Mouse (Mus musculus) embryonic fibroblast, embryonic 13.5 days (primary cell): Measurements from ENCODE around the gene Gm49320. TPM values are rescaled to one million over a fixed set of nuclear protein-coding genes. Genes with fewer than 3 reads are reported as not detected.
A peak's percentile ranks its signal among the peaks of the same experiment; 100 is the strongest.

Source experiments
- H3K27ac ChIP-seq: 2 replicates; pipeline ENCODE4 v1.5.1; 2012; ENCODE audit warnings: low read length, control low read depth, inconsistent platforms; ENCODE audit not compliant: insufficient read depth
- H3K4me1 ChIP-seq: 2 replicates; pipeline ENCODE4 v1.6.1; 2011; ENCODE audit warnings: low read length; ENCODE audit not compliant: control insufficient read depth, insufficient read depth
- H3K4me3 ChIP-seq: 2 replicates; pipeline ENCODE4 v1.5.1; 2011; ENCODE audit warnings: mild to moderate bottlenecking, control low read depth, low read length; ENCODE audit not compliant: insufficient read depth
- CTCF ChIP-seq: IDR thresholded peaks from 2 replicates; pipeline ENCODE4 v1.5.1; 2011; ENCODE audit warnings: mild to moderate bottlenecking, control low read depth, low read length, moderate library complexity, borderline replicate concordance; ENCODE audit not compliant: insufficient read depth
- POLR2A ChIP-seq: IDR thresholded peaks from 2 replicates; pipeline ENCODE4 v1.6.1; 2011; ENCODE audit warnings: low read depth, mild to moderate bottlenecking, control low read depth, low read length, moderate library complexity
- polyA plus RNA-seq: library from polyadenylated mRNA; stranded (reverse); fragments of >200 nt; gene quantifications from 2 replicates; pipeline ENCODE4 v1.2.4, GENCODE M21; 2011; ENCODE audit warnings: low read depth; ENCODE audit not compliant: missing spikeins, insufficient read length

The Gm49320 gene
- polyA plus RNA-seq, 1 experiment = 0.60 TPM

DNA sequence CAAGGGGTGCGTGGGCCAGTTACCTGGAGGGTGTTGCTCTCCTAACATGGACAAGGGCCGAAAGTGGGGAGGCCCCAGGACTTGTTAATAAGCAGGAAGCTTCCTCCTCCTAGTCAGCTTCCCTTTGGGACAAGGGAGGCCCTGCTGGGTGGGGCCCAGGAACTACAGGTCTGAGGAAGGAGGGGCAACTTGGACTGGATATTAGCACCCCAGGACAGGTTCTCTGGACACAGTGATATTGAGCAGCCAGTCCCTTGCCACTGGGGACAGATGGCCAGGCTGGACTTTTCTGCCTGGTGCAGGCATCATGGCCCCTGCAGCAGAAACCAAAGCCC, 31.7 kb upstream of the Gm49320 start:
- no peaks in the 10 kb centered on the region for H3K4me1 ChIP-seq
- no peak overlapping the region for H3K4me3 ChIP-seq
- TF ChIP-seq POLR2A (no peak), CTCF (no peak)
- no peak overlapping the region for H3K27ac ChIP-seq

DNA sequence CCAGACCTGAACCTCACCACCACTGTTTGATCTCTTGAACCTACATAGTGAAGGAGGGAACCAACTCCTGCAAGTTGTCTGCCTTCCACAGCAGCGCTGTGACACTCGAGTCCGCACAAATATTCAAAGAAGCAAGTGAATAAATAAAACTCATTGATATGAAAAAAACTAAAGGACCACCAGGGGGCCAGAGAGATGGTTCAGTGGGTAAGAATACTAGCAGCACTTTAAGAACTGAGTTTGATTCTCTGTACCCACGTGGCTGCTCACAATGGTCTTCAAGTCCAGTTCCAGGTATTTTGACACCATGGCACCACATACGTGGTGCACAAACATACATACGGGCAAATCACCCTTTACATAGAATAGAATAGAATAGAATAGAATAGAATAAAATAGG, 27.6 kb upstream of the Gm49320 start:
- H3K27ac ChIP-seq = no peak overlapping the region
- no peak overlapping the region for H3K4me3 ChIP-seq
- no peaks in the 10 kb centered on the region for H3K4me1 ChIP-seq
- no peak for TF ChIP-seq CTCF
- no peak for TF ChIP-seq POLR2A

DNA sequence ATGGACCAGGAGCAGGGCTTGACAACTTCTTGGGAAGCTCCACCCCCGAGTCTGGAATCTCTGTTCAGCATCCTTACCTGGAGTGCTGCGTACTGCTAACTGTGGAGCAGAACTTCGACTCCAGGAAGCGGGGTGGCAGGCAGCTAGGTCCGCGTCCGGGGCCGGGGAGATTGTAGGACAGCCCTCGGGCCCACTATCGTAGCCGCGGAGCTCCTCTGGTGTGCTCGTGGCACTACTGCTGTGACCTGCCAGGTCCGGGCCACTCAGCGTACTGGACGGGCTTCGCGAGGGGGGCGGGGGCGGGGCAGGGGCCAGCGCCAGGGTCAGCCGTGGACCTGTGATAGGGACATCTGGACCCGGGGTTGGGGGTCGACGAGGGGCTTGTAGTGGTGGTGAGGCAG, 25.9 kb upstream of the Gm49320 start:
- Histone ChIP-seq H3K27ac (no peak overlapping the region), H3K4me3 (no peak overlapping the region; the same call in 1 of the 2 replicates), H3K4me1 (no peaks in the 10 kb centered on the region)
- TF ChIP-seq CTCF = no peak
- TF ChIP-seq POLR2A = no peak

DNA sequence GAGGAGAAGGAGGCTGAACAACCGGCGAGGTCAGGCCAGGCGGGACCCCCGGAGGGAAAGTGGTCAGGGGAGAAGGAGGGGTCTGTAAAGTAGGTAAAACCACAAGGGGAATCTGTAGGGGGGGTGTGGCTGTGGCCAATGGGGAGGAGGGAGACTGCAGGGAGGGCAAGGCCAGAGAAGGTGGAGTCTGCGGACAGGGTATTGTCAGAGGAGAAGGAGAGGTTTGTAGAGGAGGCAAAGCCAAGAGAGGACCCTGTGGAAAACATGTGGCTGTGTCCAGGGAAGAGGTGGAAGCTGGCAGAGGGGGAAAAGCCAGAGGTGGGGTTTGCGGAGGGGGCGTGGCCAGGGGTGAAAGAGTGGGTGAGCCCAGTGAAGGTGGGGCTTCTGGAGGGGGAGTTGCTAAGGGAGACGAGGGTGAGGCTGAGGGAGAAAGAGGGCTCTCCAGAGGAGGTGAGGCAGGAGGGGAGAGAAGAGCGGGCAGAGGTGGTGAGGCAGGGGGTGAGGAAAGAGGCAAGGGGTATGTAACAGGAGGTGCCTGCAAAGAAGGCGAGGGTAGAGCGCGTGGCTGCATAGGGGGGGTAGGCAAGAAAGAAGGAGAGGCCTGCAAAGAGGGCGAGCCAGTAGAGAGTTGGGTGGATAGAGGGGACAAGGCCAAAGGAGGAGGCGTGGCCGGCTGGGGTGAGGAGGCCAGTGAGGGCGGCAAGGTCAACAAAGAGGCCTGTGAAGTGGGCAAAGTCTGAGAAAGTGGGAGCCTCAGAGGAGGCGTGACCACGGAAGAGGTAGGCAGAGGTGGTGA, 25.3 kb upstream of the Gm49320 start:
- Histone ChIP-seq H3K4me1 (no peaks in the 10 kb centered on the region), H3K27ac (no peak overlapping the region), H3K4me3 (no peak overlapping the region)
- TF ChIP-seq POLR2A (no peak), CTCF (no peak)

DNA sequence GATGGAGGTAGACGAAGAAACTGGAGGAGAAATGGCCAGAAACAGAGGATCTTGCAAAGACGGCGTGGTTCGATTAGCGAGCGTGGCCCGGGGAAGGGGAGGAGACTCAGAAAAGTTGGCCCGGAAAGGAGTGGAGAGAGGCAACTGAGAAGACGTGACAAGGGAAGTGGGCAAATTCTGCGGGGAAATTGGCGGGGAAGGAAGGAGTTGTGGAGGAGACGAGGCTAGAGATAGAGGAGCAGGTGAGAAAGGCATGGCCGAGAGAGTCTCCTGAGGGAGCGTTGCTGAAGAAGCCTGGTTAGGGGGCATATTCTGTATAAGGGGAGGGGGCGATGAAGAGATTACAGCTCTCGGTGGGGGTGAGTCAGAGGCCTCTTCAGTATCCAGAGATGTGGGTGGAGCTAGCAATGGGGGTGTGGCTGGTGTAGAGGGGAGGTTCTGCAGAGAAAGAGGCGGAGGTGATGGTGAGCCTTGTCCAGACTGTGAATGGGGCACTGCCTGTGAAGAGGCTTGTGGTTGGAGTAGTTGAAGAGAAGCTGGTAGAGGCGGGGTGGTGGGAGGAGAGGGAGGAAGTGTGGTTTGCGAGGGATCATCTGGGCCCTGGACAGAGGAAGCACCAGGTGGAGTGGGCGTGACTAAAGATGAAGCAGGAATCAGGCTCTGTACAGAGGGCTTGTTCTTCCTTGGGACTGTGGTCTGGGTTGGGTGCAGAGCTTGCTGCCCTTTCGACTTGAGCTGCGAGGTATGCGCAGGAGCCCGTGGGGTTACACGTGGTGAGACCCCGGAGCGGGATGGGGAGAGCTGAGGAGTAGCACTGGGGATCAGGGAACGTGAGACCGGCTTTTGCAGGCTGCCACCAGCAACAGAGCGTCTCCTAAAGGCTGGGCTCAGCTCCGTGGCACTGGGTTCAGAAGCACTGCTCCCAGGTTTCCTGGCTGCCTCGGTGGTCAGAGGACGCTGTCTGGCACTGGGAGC, 24.4 kb upstream of the Gm49320 start:
- H3K4me1 ChIP-seq = no peaks in the 10 kb centered on the region
- H3K27ac ChIP-seq = no peak overlapping the region
- TF ChIP-seq POLR2A = no peak
- no peak for TF ChIP-seq CTCF
- H3K4me3 ChIP-seq = no peak overlapping the region

DNA sequence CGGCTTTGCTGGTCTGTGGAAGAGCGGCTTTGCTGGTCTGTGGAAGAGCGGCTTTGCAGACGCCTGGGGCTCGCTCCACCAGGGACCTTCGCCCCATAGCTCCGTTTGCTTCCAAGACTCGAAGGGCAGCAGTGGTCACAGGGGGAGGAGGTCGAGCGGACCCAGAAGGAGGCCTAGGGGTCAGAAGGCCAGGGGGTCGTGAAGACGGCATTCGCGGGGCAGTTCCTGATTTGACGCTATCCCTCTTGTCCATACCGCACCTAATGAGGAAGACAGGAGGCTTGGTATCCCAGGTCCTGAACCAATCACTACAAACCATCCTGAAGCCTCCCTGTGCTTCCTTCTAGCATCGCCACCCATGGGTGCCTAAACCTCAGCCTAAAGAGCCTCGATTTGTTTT, 22.4 kb upstream of the Gm49320 start:
- TF ChIP-seq CTCF = no peak
- TF ChIP-seq POLR2A = no peak
- H3K27ac ChIP-seq = no peak overlapping the region
- H3K4me3 ChIP-seq = no peak overlapping the region
- no peaks in the 10 kb centered on the region for H3K4me1 ChIP-seq

DNA sequence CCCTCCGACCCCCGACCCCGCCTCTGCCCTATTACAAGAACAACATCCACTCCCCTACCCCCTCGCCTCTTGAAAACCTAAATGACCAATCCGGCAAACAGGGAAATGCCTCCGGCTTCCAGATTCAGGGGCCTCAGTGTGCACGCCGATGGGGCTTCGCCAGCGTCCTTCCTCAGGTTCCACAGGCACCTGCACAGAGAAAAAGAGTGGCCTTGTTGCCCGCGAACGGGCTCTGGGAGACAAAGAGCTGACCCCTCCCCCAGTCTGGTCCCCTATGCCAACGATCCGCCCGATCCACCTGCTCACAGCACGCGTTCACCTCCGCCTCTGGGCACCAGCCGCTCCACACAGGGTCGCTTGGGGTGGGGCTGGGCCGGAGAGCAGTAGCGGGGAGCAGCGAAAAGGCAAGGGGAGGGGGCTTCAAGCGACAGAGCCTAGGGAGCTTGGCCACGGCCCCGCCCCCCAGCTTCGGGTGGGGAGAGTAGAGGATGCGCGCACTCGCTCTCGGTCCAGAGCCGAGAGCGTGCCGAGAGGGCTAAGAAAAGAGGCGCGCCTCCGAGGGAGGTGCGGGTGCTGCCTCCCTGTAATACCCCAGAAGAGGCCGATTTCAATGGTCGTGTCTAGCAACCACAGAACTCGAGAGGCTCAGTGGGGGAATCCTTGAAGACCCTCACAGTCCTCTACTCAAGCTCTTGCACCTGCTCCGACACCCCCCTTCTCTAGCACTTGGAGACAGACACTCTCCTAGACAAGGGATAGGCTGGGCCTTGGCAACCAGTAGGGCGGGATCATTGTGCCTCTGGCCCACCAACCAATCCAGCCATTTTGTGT, 21.7 kb upstream of the Gm49320 start, which contains the start of gene Prr36:
Gene Prr36, minus strand, starts transcription at position 669 of the 831 bp plus-strand sequence.
- Histone ChIP-seq H3K4me3 (peak within 1 kb of the TSS; percentile 6; the same call in 1 of the 2 replicates), H3K27ac (no peak within 1 kb of the TSS), H3K4me1 (no peaks in the 10 kb centered on the region)
- TF ChIP-seq POLR2A (no peak), CTCF (no peak)

DNA sequence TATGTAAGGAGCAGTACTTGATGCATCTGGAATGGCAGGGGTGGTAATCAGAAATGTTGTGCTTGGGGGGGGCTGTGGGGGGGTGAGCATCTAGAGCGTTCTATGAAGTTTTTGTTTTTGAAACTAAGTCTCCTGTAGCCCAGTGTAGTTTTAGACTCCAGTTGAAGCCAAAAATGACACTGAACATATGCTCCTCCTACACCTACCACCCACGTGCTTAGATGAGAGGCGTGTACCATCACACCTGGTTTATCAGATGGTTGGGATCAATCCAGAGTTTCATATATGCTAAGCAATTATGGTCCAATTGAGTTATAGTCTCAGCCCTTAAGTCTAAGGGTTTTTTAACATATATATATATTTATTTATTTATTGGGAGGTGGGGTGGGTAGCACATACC, 19.0 kb upstream of the Gm49320 start:
- TF ChIP-seq CTCF (no peak), POLR2A (no peak)
- no peak overlapping the region for H3K27ac ChIP-seq
- no peaks in the 10 kb centered on the region for H3K4me1 ChIP-seq
- no peak overlapping the region for H3K4me3 ChIP-seq

DNA sequence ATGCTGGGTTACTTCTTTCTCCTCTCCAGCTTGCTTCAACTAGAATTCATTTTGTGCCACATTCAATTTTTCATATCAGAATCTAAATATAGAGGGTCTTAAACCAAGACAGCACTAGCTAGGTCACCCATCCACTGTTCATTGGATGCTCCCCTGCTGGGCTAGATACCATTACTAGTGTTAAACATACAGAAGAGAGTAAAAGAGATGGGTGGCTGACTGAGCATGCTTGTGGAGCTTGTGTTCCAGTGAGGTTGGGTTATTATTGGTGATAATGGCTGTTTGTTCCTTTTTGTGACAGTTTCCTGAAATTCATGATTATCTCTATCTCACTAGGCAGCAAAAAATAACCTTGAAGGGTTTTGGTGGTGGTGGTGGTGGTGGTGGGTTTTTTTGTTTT, 16.6 kb upstream of the Gm49320 start:
- no peak for TF ChIP-seq CTCF
- TF ChIP-seq POLR2A = no peak
- Histone ChIP-seq H3K4me1 (no peaks in the 10 kb centered on the region), H3K4me3 (no peak overlapping the region), H3K27ac (no peak overlapping the region)
